Mouse (Mus musculus): ENCODE results near the gene Atxn7l2. TPM values are rescaled to one million over a fixed set of nuclear protein-coding genes. Genes with fewer than 3 reads are reported as not detected.

Atxn7l2 gene
- polyA plus RNA-seq, 1 experiment, result 10.5 TPM

DNA sequence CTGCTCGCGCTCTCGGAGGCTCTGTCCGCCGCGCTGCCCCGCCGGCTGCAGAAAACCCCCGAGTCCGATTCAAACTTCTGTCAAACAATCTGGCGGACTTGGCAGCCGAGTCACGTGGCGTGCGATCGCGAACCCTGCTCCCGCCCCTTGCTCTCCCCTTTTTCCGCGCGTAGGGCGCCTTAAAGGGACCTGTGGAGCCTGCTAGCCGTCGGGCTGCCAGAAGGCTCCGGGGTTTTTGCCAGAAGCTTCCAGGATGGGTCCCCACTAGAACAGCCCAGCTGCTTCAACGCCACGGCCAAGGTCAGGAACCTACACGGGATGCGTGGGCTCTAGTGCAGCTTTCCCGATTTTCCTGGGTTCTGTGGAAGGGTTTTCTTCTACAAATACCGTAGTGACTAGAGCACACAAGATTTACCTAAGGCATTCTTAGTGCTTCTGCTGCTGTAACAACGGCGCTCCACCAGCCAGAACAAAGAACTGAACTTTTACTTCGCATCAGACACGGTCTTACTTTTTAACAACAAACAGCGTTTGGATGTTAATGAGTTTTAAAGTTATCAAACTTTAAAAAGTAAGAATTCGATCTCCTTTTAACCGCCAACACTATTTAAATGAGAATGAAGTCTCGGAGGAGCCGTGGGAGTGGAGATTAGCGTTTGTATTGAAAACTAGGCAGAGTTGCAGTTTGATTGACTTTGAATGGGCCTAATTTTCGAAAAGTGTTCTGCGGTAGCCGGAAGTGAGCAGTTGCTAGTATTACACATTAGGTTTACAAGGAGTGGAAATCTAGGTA lies 16.0 kb upstream of the Atxn7l2 start, which contains the start of gene Sypl2:
Gene Sypl2 (minus strand): TSS at position 91 of the 793 bp plus-strand sequence.
- H3K4me3 ChIP-seq (replicated peaks; ENCODE audit: extremely low read depth, low read depth, low read length), result peak within 1 kb of the TSS; percentile 52
- peak; percentile 36 for DNase-seq
- TF ChIP-seq POLR2A (IDR thresholded peaks at IDR 0.05; ENCODE audit: borderline replicate concordance, extremely low read depth, low read depth, low read length) (no peak), CTCF (IDR thresholded peaks at IDR 0.05; ENCODE audit: insufficient read depth, low read length) (no peak)
- peaks cover 5% of the 10 kb centered on the region; the same call in 1 of the 2 replicates for H3K4me1 ChIP-seq (ENCODE audit: control insufficient read depth, insufficient read depth, low read length)
- WGBS, result 7% methylated on average over 44 of the region's 44 CpGs

DNA sequence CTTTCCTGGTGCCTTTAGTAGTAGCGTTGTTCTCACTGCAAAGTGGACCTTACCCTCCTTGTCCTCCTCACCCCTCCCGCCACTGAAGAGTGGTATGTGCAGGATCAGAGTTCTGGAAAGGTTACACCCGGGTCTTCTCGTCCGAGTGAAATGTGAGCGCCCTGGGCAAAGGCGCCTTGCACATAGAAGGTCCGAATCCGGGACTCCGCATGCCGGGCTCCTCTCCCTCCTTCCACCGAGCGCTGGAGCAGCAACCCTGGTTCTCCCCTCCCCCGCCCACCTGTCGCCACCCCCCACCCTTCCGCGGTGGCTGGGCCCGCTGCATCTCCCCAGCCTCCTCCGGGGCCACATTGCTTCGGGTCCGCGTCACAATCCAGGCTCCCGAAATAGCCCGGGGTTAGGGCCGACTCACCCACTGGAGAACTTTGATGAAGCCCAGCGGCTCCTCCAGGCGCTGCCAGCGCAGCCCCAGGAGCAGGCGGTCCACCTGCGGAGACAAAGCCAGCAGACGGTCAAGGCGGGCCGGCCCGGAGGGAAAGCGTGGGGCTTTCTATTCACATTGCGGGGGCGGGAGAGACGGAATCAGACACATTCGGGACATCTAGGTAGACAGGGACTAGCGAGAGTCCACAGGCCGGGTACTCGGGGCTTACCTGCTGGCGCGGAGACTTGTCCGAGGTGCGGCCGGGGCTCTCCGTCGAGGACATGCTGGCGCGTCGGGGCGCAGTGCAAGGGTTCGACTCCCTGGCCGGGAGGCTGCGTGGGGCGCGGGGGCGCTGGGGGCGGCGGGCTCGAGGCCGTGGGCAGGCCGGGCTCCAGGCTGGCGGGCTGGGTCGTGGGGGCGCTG lies 15.2 kb upstream of the Atxn7l2 start:
- peak; percentile 16 for DNase-seq
- 3% methylated on average over 65 of the region's 67 CpGs for WGBS

DNA sequence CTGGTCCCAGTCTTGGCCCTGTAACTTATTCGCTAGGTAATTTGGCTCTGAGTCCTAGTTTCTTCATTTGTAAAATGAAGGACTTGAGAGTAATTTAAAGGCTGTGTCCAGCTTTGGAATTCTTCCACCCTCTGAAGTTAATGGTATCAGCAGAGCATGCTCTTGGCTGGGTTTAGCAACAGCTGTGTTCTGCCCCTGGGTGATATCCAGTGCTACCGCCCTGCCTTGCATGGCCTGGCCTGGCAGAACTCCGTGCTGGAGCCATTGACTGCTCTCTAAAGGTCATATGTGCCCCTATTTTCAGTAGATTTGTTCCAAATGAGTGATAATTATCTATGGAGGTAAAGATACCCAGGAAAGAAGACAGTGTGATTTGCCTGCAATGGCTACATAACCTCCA lies 9.9 kb upstream of the Atxn7l2 start:
- 68% methylated on average over 3 of the region's 3 CpGs for WGBS
- Histone ChIP-seq H3K4me1 (ENCODE audit: control insufficient read depth, insufficient read depth, low read length) (no peaks in the 10 kb centered on the region), H3K4me3 (replicated peaks; ENCODE audit: extremely low read depth, low read depth, low read length) (no peak overlapping the region)
- TF ChIP-seq POLR2A (IDR thresholded peaks at IDR 0.05; ENCODE audit: borderline replicate concordance, extremely low read depth, low read depth, low read length) (no peak), CTCF (IDR thresholded peaks at IDR 0.05; ENCODE audit: insufficient read depth, low read length) (no peak)
- DNase-seq, result no peak

More for the DNA sequence above, 15.2 kb upstream of the Atxn7l2 start:
- TF ChIP-seq CTCF (IDR thresholded peaks at IDR 0.05; ENCODE audit: insufficient read depth, low read length), result no peak
- TF ChIP-seq POLR2A (IDR thresholded peaks at IDR 0.05; ENCODE audit: borderline replicate concordance, extremely low read depth, low read depth, low read length), result no peak
- Histone ChIP-seq H3K4me3 (replicated peaks; ENCODE audit: extremely low read depth, low read depth, low read length) (peak overlapping the region; percentile 52), H3K4me1 (ENCODE audit: control insufficient read depth, insufficient read depth, low read length) (peaks cover 5% of the 10 kb centered on the region; the same call in 1 of the 2 replicates)

DNA sequence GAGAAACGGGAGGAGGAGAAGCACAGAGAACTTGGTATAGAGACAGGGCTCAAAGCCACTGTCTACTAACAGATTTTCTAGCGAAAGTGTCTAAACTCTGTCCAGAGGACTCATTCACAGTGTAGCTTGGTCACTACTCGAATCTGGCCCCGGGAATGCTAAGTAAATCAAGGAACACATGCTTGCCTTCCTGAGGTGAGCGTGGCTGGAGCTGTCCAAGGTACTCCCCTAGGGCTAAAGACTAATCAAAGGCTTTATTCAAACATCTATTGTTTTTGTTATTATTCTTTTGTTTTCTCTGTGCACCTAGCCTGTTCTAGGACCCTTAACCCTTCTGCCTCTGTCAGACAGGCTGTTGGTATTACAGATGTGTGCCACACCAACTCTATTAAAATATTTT lies 4.0 kb upstream of the Atxn7l2 start:
- Histone ChIP-seq H3K4me3 (replicated peaks; ENCODE audit: extremely low read depth, low read depth, low read length) (no peak overlapping the region), H3K4me1 (ENCODE audit: control insufficient read depth, insufficient read depth, low read length) (peaks cover 2% of the 10 kb centered on the region)
- 17% methylated on average over 5 of the region's 5 CpGs for WGBS
- TF ChIP-seq CTCF (IDR thresholded peaks at IDR 0.05; ENCODE audit: insufficient read depth, low read length) (no peak), POLR2A (IDR thresholded peaks at IDR 0.05; ENCODE audit: borderline replicate concordance, extremely low read depth, low read depth, low read length) (no peak)
- no peak for DNase-seq

DNA sequence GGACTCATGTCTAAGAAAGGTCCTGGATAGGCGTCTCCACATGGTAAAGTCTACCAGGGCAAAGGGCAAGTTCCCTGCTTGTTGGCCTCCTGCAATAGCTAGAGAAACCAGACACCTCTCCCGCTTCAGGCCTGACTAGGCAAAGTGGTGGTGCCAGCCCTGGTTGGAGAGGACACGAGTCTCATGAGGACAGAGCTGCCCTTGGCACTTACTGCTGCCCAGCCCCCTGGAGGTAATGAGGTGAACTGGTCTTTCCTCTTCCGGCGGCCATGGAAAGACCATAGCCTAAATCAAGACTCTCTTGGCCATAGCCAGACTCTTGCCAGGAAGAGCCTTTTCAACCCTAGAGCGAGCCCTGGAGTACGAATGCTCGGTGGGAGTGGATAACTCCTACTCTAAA lies 1.7 kb upstream of the Atxn7l2 start:
- no peak for DNase-seq
- 83% methylated on average over 8 of the region's 8 CpGs for WGBS
- Histone ChIP-seq H3K4me1 (ENCODE audit: control insufficient read depth, insufficient read depth, low read length) (peaks cover 6% of the 10 kb centered on the region), H3K4me3 (replicated peaks; ENCODE audit: extremely low read depth, low read depth, low read length) (no peak overlapping the region)
- TF ChIP-seq POLR2A (IDR thresholded peaks at IDR 0.05; ENCODE audit: borderline replicate concordance, extremely low read depth, low read depth, low read length), result no peak
- no peak for TF ChIP-seq CTCF (IDR thresholded peaks at IDR 0.05; ENCODE audit: insufficient read depth, low read length)

DNA sequence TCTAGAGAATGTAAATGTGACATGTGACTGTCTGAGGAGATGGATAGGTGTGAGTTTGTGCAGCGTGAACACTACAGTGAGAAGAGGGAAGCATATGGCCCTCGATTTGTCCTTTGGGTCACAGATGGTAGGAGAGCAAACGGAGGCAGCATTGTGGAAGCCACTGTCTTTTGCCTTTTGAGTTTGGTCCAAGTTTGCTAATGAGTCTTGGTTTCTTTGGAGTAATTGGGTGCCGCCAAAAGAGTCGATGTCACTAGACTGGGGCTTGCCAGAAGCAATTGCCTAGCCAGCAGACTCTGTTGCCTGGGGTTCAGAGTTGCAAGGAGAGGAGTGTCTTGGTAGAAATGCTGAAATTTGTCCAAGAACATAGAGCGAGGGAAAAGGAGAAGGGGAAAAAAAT lies 1.1 kb upstream of the Atxn7l2 start:
- TF ChIP-seq CTCF (IDR thresholded peaks at IDR 0.05; ENCODE audit: insufficient read depth, low read length), result no peak
- TF ChIP-seq POLR2A (IDR thresholded peaks at IDR 0.05; ENCODE audit: borderline replicate concordance, extremely low read depth, low read depth, low read length), result no peak
- Histone ChIP-seq H3K4me1 (ENCODE audit: control insufficient read depth, insufficient read depth, low read length) (peaks cover 6% of the 10 kb centered on the region), H3K4me3 (replicated peaks; ENCODE audit: extremely low read depth, low read depth, low read length) (no peak overlapping the region)
- 74% methylated on average over 6 of the region's 6 CpGs for WGBS
- no peak for DNase-seq

DNA sequence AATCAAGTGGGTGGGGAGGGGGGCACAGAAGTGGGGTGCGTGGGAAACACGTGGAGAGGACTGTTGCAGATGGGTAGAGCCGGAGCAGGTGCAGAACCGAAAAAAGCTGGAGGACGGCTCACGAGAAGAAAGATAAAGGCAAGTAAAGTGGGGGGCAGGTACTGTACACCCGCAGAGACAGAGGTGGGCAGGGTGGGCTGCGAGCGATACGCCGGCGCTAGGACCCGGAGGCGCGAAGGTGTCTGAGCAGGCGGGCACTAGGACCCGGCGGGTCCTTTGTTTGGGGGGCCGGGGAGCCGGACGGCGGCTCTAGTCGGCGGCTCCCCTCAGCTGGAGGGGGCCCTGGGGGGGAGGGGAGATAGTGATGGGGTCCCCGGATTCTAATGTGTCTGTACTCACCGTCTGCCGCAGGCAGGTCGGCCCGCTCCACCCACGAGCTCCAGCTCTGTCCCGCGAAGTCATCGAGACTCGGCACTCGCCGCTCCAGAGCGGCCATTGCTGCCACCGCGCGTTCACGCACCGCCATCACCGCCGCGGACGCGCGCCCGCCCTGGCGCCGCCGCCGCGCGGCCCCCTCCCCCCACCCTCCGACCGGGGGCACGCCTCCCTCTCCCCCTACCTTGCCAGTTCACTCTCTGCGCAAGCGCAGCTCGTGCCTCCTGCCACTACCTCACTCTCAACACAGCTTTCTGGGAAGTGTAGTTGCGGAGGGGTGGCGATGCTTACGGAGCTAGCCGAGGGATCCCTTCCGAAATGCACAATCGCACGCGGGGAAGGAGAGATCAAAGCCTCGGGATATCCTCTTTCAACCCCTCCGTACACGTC lies 576 bp downstream of the Atxn7l2 start:
- WGBS, result 1% methylated on average over 72 of the region's 72 CpGs
- H3K4me3 ChIP-seq (replicated peaks; ENCODE audit: extremely low read depth, low read depth, low read length), result peak overlapping the region; percentile 86
- no peak for TF ChIP-seq CTCF (IDR thresholded peaks at IDR 0.05; ENCODE audit: insufficient read depth, low read length)
- TF ChIP-seq POLR2A (IDR thresholded peaks at IDR 0.05; ENCODE audit: borderline replicate concordance, extremely low read depth, low read depth, low read length), result peak; percentile 86; the same call in 1 of the 2 replicates
- peaks cover 6% of the 10 kb centered on the region for H3K4me1 ChIP-seq (ENCODE audit: control insufficient read depth, insufficient read depth, low read length)
- peak; percentile 85 for DNase-seq

DNA sequence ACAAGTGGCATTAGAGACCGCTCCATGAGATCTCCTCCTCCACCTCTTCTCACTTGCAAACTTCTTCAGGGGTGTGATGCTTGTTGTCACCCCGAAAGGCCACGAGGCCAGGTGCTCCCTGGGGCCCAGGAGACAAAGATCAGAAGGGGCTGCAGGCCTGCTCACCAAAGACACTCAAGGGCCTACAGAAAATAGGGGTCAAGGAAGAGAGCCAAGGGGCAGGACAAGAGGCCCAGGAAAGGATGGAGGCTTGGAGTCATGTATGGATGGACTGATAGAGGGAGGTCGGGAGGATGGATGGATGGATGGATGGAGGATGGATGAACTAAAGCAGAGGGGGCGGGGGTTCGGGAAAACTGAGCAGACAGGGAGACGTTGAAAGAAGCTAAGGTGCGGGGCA lies 1.2 kb downstream of the Atxn7l2 start:
- TF ChIP-seq CTCF (IDR thresholded peaks at IDR 0.05; ENCODE audit: insufficient read depth, low read length) (no peak), POLR2A (IDR thresholded peaks at IDR 0.05; ENCODE audit: borderline replicate concordance, extremely low read depth, low read depth, low read length) (no peak)
- Histone ChIP-seq H3K4me3 (replicated peaks; ENCODE audit: extremely low read depth, low read depth, low read length) (peak overlapping the region; percentile 86), H3K4me1 (ENCODE audit: control insufficient read depth, insufficient read depth, low read length) (peaks cover 6% of the 10 kb centered on the region)
- WGBS, result 7% methylated on average over 8 of the region's 8 CpGs
- no peak for DNase-seq

DNA sequence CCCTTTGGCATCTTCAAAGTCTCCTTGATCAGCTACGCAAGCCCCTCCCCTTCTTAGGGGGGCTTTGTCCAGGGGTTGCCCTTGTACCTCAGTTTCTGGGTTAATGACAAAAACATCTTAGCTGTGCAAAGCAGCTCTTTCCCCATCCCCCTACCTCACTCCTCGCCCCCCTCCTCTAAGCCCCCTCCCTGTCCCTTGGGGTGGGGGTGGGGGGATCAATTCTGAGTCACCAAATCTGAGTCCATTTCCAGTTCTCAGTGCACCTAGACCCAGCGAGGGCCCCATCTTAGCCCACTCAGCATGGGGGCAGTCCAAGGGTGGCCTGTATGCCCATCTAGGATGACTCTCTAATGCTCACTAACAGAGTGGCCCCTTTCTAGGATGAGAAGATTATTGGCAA lies 1.7 kb downstream of the Atxn7l2 start:
- WGBS, result 80% methylated on average over 3 of the region's 3 CpGs

More for the DNA sequence above, 1.7 kb downstream of the Atxn7l2 start:
- DNase-seq, result no peak
- peaks cover 6% of the 10 kb centered on the region for H3K4me1 ChIP-seq (ENCODE audit: control insufficient read depth, insufficient read depth, low read length)
- TF ChIP-seq CTCF (IDR thresholded peaks at IDR 0.05; ENCODE audit: insufficient read depth, low read length) (no peak), POLR2A (IDR thresholded peaks at IDR 0.05; ENCODE audit: borderline replicate concordance, extremely low read depth, low read depth, low read length) (no peak)
- no peak overlapping the region for H3K4me3 ChIP-seq (replicated peaks; ENCODE audit: extremely low read depth, low read depth, low read length)
